Mouse (Mus musculus) fat pad, adult 2 months (tissue): ENCODE measurements at regions not wholly inside any gene's neighbourhood (a gene's known extent, or its start where the extent isn't known, plus 50 kb on each side); places are given as distances from the start of the nearest gene placed in this dataset.
"Not testable (repeated sequence)": the region's sequence is repeated elsewhere in the genome, so short reads cannot be mapped to it uniquely, and the experiment has no call there.

Experiments
- DNase-seq: peaks from one replicate; pipeline ENCODE4 v3.0.0-alpha.2; 2011; ENCODE audit warnings: low read depth, low spot score; ENCODE audit errors: extremely low read depth

DNA sequence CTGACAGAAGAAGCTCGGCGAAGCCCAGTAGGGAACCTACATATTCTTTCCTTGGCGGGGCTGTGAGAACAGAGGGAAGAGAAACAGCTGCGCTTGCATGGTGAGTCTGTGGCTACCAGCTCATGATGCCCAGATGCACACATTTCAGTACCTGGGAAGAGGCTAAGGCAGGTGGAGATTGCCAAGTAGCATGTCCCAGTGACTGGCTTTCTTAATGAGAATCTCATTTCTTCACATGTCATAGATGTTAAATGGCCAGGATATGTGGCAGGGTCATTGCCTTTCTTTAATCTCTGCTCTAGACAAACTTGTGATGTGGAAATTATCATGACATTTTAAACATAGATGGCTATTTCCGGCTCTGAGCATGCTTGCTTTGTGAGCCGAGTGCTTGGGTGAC lies 109.5 kb upstream of the Tns3 start:
- DNase-seq = no peak

DNA sequence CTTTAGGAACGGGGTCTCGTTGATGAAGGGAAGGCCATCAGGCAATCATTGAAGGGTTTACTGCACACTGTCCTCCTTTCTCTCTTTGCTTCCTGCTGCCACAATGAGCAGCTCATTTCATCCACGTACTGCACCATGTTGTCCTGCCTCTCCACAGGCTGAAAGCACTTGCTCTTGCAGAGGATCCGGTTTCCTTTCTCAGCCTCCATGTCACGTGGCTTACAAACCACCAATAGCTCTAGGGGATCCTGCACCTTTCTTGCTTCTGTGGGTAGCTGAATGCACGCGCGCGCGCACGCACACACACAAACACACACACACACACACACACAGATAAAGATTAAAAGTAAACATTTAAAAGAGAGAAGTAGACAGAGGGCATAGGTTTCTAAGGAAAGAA lies 108.9 kb upstream of the Tns3 start:
- no peak for DNase-seq

DNA sequence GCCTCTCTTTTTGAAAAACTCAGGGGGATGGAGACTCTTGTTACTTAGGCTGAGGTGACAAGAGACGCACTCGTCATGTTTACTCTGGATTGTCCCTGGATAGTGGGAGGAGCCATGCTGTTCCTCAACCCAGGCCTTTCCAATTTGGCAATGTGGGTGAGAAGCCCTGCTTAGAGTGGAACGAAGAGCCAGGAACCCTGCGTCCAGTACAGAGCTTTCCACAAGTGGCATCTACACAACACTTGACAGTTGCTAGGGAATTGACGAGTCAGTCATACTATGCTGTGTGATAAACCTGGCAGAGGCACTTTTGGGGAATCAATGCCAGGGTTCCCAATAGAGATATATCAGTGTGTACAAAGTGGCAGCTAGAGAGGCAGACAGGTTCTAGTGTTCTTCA lies 108.2 kb upstream of the Tns3 start:
- DNase-seq = no peak

DNA sequence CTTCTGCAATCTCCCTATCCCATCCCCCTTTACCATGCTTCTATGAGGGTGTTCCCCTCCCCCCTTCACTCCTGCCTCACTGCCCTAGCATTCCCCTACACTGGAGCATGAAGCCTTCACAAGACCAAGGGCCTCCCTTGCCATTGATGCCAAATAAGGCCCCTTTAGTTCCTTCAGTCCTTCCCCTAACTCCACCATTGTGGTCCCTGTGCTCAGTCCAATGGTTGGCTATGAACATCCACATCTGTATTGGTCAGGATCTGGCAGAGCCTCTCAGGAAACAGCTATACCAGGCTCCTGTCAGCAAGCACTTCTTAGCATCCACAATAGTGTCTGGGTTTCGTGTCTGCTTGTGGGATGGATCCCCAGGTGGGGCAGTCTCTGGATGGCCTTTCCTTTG lies 104.4 kb upstream of the Tns3 start:
- DNase-seq = not testable (repeated sequence)

DNA sequence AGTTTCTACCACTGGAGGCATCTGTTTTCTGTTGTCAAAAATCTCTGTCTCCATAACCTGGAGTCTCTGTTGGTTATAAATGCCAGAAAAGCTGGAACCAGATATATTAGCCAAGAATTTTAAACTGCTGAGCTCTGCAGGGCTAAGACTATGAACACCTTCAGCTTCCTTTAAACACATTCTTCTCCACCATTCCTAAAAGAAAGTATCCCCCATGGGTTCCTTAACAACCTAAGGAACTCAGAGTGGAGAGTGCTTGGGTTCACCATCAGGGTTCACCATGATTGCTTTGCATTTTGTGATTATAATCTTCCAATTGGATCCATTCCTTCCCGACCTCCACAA lies 101.2 kb upstream of the Tns3 start:
- DNase-seq = no peak

DNA sequence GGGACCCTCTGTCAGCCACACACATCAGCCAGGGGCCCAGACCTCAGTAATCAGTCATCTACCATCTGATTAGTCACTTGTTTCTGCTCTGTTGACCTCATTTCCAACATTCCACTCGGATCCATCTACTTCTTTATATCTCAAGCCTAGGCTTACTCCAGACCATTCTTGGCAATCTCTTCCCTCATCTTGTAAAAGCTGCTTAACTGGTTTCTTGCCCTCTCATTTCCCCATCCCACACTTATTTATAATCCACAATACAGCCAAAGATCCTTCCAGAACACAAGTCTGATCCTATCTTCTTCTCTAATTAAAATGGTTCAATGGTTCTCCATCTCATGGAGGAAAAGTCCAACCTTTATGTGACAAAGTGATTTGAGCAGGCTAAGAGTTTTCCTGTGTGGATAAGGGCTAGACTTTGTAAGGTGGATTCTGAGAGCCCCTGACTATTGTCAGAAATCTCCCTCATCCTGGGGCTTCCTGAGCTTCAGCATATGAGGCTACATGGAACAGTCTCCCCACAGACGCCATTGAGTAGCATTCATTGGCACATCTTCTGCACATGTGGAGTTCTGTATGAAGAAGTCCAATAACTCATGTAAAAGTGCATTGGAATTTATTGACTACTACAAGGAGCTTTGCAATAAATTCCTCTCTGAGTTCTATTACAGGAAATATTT lies 100.7 kb upstream of the Tns3 start:
- peak; percentile 50 for DNase-seq

DNA sequence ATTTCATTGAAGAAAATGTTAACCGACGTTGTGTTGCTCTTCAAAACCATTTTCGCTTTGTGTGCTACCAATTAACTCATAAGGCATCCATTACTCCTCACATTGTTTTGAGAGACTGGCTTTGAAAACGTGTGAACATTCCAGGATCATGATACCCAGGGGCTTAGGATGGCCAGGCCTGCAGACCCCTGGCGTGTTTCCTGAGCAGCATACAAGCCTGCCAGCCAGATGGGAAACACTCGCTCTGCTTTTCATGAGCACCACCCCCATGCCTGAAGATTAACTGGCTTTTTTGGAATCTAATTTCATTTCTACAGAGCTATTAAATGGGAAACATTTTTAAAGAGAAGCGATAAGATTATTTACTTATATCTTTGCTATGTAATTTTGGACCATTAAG lies 99.1 kb upstream of the Tns3 start:
- no peak for DNase-seq

DNA sequence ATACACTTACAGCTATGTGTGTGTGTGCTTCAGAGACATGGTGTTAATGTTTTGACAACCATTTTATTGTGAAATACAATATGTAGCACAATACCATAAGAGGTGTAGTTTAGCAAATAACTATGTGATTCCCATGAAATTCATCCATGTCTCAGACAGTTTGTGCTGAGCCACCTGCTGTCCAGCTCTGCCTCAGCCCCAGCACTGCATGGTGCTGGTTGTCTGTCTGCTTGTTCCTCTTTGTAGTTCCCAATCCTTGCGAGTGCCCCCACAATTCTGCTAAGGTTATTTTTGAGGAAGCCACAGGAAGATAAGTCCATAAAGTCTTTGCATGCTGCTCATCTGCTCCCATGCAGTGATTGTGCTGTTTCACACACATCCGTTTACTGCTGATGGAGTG lies 97.8 kb upstream of the Tns3 start:
- no peak for DNase-seq

DNA sequence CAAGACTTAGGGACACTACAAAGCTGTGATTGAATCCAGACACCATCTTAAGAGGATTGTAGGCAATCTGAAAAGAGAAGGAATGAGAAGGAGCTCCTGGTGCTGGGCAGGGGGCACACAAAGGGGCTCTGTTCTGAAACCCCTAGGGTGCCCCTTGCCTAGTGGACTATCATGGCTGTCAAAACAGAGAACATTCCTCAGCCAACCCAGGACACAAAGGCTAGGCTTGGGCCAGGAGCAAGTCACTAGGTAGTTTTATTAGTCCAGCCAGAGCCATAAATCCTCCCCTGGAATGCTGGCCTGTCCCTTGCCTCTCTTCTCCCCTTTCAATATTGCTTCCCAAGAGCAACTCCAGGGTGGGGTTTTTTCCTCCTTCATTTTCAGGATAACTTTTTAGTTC lies 97.3 kb upstream of the Tns3 start:
- DNase-seq = no peak

DNA sequence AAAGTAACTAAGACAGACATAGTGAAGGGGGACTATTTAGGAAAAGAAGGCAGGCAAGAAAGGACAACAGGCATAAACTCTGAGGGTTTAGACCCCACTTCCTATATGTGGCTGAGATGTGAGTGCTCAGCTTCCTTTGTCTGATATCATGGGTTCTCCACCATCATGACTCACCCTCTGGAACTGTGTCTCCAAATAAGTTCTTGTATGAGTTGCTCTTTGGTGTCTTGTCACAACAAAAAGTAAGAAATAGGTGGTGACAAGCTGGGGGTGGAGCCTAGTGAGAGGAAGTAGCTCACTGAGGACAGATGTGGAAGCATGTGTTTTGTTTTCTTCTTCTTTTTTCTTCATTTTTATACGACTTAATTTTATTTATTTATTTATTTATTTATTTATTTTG lies 95.5 kb upstream of the Tns3 start:
- DNase-seq = no peak

DNA sequence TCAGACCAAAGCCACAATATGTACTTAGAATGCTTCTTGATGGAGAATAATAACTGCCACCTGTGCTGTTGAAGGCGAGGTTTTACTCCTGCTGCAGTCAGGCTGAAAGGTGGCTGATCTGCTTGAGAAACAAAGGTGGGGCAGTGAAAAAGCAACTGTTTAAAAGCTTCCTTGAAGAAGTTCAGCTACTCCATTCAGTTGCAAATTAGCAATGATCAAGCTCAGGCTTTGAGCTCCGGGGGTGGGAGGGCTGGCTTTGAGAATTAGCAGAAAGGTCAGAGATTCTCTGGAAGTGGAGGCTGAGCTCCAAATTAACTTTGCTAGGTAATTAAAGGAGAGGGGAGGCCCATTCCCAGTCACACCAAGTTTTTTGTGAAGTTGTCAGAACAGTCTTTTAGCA lies 90.2 kb upstream of the Tns3 start:
- DNase-seq = not testable (repeated sequence)

DNA sequence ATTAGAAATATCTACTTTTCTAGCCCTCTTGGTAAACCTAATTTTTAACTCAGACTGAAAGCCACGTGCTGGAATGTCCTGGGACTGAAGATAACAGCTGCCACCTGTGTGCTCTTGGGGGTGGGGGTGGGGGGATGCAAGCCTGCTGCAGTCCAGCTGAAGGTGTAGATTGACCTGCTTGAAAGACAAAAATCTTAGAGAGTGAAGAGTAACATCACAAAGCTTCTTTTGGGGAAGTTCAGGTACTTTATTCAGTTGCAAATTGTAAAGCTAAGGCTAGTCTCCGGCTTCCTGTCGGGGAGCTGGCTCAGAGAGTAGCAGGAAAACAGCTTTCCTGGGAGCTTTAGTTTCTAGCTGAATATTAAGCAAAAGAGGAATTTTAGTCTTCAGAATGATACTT lies 71.4 kb upstream of the Tns3 start:
- DNase-seq = not testable (repeated sequence)

DNA sequence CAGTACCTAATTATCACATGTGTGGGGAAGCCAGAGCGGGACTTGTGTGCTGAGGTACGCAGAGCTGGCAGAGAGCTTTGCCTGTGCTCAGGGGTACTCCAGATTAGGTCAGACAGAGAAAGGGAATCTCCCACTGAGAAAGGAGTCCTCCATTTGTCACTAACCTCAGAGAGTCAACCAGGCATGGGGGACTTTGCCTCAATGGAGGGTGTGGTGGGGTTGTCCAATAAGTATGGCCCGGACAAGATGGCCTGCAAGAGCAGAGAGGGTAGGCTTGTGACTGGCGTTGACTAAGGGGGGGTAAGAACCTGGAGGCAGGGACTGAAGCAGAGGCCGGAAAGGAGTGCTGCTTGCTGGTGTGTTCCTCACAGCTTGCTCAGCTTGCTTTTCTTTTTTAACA lies 62.7 kb upstream of the Tns3 start:
- no peak for DNase-seq

DNA sequence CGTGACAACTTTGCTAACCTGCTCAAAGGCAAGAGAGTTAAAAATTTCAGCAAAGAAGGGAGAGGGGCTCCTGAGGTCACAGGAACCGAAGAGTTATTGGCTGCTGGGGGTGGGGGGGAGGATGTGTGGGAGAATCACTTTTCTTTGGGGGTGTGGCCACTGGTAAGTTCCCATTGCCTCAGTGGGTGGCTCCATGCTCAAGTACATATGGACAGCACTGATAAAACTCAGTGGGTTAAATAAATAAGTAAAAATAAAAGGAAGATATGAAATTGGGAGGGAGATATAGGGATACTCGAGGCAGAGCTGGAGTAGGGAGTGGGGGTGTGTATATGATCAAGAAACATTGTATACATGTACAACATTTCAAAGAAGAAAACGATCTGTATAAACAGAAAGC lies 61.2 kb upstream of the Tns3 start:
- no peak for DNase-seq

DNA sequence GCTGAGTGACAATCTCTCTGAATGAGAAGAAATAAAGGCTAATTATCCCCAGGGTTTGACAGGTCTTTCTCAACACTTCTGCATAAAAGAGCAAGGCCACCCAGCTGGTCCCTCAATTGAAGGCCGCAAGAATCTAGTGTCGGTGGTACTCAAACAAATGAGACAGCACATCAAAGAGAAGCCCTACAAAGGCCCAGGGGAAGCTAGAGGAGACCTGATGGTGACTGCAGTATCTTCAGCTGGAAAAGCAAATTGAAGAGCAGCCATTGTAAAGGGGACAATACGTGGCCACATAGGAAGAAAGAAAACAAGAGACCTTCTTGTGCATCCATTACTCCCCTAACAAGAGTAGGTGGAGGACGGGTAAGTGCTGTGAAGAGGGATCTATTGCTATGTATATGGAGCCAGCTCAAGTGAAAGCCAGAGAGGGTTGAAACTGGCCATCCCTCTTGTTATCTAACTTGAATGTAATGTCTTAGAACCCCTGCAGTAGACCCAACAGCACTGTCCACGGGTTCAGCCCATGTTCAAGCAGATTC lies 58.8 kb upstream of the Tns3 start:
- DNase-seq = no peak

DNA sequence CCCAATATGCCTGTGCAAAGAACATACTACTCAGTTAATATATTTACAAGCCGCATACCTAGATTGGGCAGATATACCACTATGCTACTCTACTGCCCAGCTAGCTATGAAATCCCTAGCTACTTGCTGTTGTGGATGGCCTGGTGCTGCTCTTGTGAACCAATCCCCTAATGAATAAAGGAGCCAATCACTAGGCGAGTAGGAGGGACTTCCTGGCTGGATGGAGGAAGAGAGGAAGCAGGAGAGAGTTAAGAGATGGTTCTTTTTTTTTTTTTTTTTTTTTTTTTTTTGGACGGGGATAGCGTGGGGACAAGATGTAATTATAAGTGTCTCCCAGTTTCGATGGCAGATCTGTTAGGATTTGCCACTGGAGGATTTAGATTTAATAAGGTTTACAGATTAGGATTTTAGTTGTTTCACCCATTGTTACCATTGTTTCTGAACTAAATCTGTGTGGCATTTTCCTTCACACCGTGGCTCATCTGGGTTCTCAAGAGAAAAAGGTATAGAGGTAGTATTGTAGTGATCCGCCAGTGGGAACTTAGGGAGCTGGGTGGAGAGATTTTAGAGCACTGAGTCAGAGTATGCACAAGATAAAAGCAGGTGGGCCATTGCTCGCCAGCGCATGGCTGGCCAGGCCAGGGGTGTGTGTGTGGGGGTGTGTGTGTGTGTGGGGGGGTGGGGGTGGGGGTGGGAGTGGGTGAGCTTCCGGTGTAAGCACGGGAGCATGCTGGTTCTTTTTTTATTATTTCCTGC lies 55.1 kb upstream of the Tns3 start:
- no peak for DNase-seq

DNA sequence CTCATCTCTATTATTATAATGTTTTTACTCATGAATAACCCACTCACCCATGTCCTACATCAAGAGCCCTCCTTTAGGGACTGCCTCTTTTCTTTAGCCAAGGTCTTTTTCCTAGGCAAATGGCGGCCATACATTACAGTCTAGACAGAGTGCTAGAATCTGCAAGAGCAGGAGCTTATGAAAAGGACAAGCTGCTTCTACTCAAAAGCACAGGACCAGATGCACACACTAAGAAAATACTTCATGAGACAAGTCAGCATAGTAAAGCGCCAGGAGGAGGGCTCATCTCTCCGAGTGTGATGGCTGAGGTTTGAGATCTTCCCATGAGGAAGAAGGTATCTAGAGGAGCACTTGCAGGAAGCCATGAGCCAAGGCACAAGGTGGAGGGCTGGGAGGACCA lies 53.4 kb upstream of the Tns3 start:
- DNase-seq = no peak

DNA sequence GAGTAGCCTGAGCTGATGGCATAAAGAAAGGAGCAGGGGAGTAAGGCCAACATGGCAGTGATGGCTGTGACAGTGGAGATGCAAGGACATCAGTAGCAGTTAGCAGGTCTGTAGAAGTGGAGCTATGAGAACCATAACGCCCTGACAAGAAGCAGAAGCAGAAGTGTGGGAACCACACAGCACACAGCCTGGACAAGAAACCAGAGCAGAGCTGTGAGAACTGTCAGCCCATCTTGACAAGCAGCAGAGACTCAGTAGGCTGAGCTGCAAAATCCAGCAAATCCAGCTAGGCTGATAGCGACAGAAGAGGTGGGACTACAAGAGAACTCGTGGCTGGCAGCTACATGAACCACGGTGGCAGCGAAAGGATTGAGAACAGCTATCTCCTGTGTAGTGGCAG lies 52.5 kb upstream of the Tns3 start:
- DNase-seq = no peak

DNA sequence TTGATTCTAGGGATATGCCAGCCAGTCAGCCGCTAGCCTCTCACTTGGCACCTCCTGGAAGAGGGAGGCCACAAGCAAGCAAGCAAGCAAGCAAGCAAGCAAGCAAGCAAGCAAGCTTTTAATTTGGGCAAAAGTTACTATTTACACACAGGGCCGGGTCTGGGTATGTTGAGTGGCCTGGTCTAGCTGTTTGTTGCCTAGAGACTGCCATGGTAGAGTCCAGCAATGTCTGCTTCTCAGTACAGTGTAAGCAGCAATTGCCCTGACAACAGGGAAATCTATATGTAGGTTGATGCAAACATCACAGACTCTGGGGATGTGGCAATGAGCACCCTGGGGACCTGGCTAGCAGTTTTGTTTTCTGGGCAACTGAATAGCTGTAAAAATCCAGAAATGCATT lies 51.4 kb upstream of the Tns3 start:
- no peak for DNase-seq
